Mouse (Mus musculus) layer of hippocampus, postnatal 25 days (tissue): Measurements from ENCODE around the gene Pmp22. TPM values are rescaled to one million over a fixed set of nuclear protein-coding genes. Genes with fewer than 3 reads are reported as not detected.

ENCODE experiments used
- total RNA-seq, 2 experiments: library from RNA; stranded (reverse); gene quantifications; 2 replicates each; pipeline ENCODE4 v1.2.3; 2021

The Pmp22 gene
- total RNA-seq, 2 experiments from 2014 or later, result 21.8 to 23.6 TPM

Other genes with a start within 250 kb of the Pmp22 start
- gene Tvp23b, start 249.5 kb upstream of the Pmp22 start, total RNA-seq, result 10 to 100 TPM; 28.9 to 30.2 TPM
- gene Cdrt4, start 177.8 kb upstream of the Pmp22 start, total RNA-seq, result under 1 TPM in 1 of 2 experiments, not detected in 1; 0.39 TPM
- under 1 TPM in 1 of 2 experiments, not detected in 1; 0.20 TPM for gene Tekt3, start 67.3 kb upstream of the Pmp22 start, total RNA-seq